Mouse (Mus musculus) hematopoietic multipotent progenitor cell, adult 10-12 weeks (in vitro differentiated cells): ENCODE data around the gene Krba1. TPM values are rescaled to one million over a fixed set of nuclear protein-coding genes. Genes with fewer than 3 reads are reported as not detected.

Experiments used
- polyA plus RNA-seq: library from polyadenylated mRNA; stranded (reverse); fragments of >175 nt; gene quantifications from 2 replicates; pipeline ENCODE4 v1.2.3, GENCODE M21; 2012; ENCODE audit warnings: low replicate concordance

The Krba1 gene
- polyA plus RNA-seq: 16.8 and 36.8 TPM in 2 replicates

GRCm38 (mm10) chr6:48395105-48396007, at the start of gene Krba1:
TSS of gene Krba1 (plus strand) at chr6:48395586.

GRCm38 (mm10) chr6:48445181-48446101, 50.1 kb downstream of the Krba1 start, which contains the start of gene Zfp467:
TSS of gene Zfp467 (minus strand) at chr6:48445825.

DNA sequence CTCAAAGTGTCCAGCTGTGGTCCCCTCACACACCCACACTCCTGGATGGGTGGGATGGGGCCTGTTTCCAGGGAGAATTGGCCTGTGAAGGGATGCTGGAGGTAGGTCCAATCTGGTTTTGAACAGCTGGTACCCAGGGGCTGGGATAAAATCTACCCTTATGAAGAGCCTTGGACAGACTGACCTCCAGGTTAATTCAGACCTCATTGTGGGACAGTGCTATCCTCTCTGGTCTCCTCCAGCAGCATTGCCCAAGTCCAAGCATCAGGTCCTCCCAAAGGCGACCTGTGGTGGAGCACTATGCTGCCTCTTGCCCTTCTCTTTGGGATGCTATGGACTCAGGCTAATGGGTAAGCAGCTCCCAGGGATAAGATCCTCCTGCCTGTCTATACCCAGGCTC, 52.5 kb downstream of the Krba1 start, which contains the start of gene Sspo:
TSS of gene Sspo (plus strand) at position 301 of the 400 bp plus-strand sequence.

Other genes starting within 250 kb of the Krba1 start
- 25.2 and 31.2 TPM in 2 replicates for gene Zfp467, start 50.2 kb downstream of the Krba1 start, polyA plus RNA-seq
- gene Sspo, start 52.6 kb downstream of the Krba1 start, polyA plus RNA-seq: 1.2 and 2.9 TPM in 2 replicates
- gene Atp6v0e2, start 142.0 kb downstream of the Krba1 start, polyA plus RNA-seq: 0.94 and 5.5 TPM in 2 replicates
- gene Lrrc61, start 159.2 kb downstream of the Krba1 start, polyA plus RNA-seq: 55.0 and 57.4 TPM in 2 replicates
- gene Rarres2, start 177.2 kb downstream of the Krba1 start, polyA plus RNA-seq: 0.35 TPM in 1 of 2 replicates, not detected in the other
- not detected in 2 replicates for gene Gm45021, start 194.0 kb downstream of the Krba1 start, polyA plus RNA-seq
- 21.7 and 39.5 TPM in 2 replicates for gene Repin1, start 198.3 kb downstream of the Krba1 start, polyA plus RNA-seq
- not detected in 2 replicates for gene Gm44965, start 198.4 kb downstream of the Krba1 start, polyA plus RNA-seq
- gene Zfp775, start 206.5 kb downstream of the Krba1 start, polyA plus RNA-seq: 2.9 and 3.6 TPM in 2 replicates
- gene AI854703, start 231.2 kb downstream of the Krba1 start, polyA plus RNA-seq: 0.58 and 1.2 TPM in 2 replicates